Mouse (Mus musculus): Measurements from ENCODE around the gene Rhoh.

Rhoh gene

GRCm38 (mm10) chr5:65926666-65927065 lies 65.7 kb downstream of the Rhoh start:
- in situ Hi-C loops (cut with MboI), result no loop called here

- in situ Hi-C loops (cut with MboI), result no loop called here
Observed at GRCm38 (mm10) chr5:65929162-65929561, 68.1 kb downstream of the Rhoh start.

- in situ Hi-C loops (cut with MboI), result loop anchor here (5.0 kb wide), 1 partner anchor 43 kb away; no protein-coding TSS in a partner anchor
Observed at GRCm38 (mm10) chr5:65930171-65930570, 69.2 kb downstream of the Rhoh start.

GRCm38 (mm10) chr5:65933258-65933657 lies 72.2 kb downstream of the Rhoh start:
- in situ Hi-C loops (cut with MboI), result loop anchor here (5.0 kb wide), 1 partner anchor 46 kb away; no protein-coding TSS in a partner anchor

GRCm38 (mm10) chr5:65933764-65934163 lies 72.8 kb downstream of the Rhoh start:
- in situ Hi-C loops (cut with MboI), result loop anchor here (5.0 kb wide), 1 partner anchor 46 kb away; no protein-coding TSS in a partner anchor

GRCm38 (mm10) chr5:65934783-65935182 lies 73.8 kb downstream of the Rhoh start, which contains the start of gene Chrna9:
Chrna9 (plus strand) TSS chr5:65934921.
- in situ Hi-C loops (cut with MboI), result loop anchor here (5.0 kb wide), 1 partner anchor 47 kb away; no protein-coding TSS in a partner anchor

- in situ Hi-C loops (cut with MboI), result no loop called here
Observed at GRCm38 (mm10) chr5:65937011-65937726, 76.2 kb downstream of the Rhoh start.

GRCm38 (mm10) chr5:65937998-65938715 lies 77.1 kb downstream of the Rhoh start:
- in situ Hi-C loops (cut with MboI), result no loop called here

- in situ Hi-C loops (cut with MboI), result loop anchor here (10.0 kb wide), 1 partner anchor 106 kb away; no protein-coding TSS in a partner anchor
Observed at GRCm38 (mm10) chr5:65941145-65941544, 80.1 kb downstream of the Rhoh start.

Measured in mature B cell (primary cell).